Mouse (Mus musculus): ENCODE results near the gene Pla2g1b. TPM values are rescaled to one million over a fixed set of nuclear protein-coding genes. Genes with fewer than 3 reads are reported as not detected.
"Not testable (repeated sequence)": the region's sequence is repeated elsewhere in the genome, so short reads cannot be mapped to it uniquely, and the experiment has no call there.

Gene Pla2g1b
- polyA plus RNA-seq, 1 experiment from 2014 or later: not detected

DNA sequence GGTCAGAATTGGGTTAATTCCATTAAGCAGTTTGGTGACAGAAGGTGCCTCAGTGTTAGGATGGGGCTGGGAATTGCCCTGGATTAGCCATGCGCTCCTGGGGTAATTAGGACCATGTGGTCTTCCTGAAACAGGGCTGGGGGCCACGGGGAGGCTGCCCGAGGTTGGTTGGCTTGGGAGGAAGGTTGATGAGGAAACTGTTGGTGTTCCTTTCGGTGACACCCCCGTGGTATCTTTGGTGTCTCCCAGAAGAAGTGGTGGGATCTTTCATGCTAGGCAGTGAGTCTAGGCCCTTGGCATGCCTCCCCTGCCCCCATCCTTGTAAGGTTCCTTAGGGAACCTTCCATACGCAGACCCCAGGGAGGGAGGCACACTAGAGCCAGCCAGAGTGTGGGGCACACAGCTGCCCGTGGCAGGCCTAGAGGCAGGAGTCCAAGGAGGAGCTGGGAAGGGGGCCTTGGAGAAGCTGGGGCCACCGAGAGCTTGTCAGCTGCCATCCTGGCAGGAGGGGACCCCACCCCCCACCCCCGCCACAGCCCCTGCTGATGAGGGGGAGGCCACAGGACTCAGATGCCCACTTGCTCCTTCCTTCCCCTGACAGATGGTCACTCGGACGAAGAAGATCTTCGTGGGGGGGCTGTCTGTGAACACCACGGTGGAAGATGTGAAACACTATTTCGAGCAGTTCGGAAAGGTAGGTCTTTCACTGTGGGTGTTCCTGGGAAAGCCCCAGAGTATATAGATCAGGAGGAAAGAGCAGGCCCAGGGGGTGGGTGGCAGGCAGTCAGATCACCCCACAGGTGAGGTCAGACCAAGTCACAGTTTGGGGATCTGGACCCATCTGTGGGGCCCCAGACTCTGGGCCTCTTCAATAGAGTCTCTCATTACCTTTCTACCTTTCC is 31.0 kb upstream of the Pla2g1b start:
- H3K36me3 ChIP-seq: peaks cover 47% of the 10 kb centered on the region

DNA sequence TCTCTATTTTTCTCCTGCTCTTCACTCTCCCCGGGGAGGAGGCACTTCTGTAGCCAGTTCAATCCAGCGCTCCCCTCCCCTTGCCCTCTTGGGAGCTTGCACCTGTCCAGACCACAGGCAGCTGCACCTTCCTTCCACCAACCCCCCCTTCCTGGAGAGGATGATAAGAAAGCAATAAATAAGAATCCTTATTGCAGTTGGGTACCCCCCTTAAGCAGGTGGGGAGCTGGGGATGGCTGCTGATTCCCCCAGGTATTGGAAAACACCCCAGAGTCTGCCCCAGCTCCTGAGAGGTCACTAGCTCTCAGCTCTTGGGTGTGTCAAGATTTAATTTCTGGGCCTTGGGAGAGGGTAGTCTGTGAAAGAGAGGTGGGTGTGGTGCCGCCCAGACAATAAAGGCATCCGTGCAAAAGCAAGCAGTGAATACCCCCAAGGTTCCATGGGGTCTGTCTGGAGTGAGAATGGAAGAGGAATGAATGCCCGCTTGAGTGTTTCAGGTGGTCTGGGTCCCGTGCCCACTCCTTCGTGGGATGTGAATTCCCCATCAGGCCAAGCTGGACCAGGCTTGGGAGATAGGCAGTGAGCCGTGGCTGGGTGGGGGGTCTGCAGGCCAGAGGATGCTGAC is 30.2 kb upstream of the Pla2g1b start:
- H3K4me1 ChIP-seq: peaks cover 82% of the 10 kb centered on the region
- peak overlapping the region; percentile 97 for H3K27ac ChIP-seq
- peak overlapping the region; percentile 69 for H3K9ac ChIP-seq
- peaks cover 51% of the 10 kb centered on the region for H3K36me3 ChIP-seq
- 11% methylated on average over 8 of the region's 8 CpGs for WGBS
- no peaks in the 10 kb centered on the region for H3K27me3 ChIP-seq
- H3K9me3 ChIP-seq: no peaks in the 10 kb centered on the region
- H3K4me3 ChIP-seq: peak overlapping the region; percentile 32
- no peak for ATAC-seq (ENCODE audit: insufficient number of reproducible peaks, insufficient read depth, low FRiP score, low TSS enrichment, low read depth)
- peak overlapping the region; percentile 61 for H3K4me2 ChIP-seq

More for the DNA sequence above, 31.0 kb upstream of the Pla2g1b start:
- peak overlapping the region; percentile 69 for H3K9ac ChIP-seq
- ATAC-seq (ENCODE audit: insufficient number of reproducible peaks, insufficient read depth, low FRiP score, low TSS enrichment, low read depth): no peak
- H3K4me3 ChIP-seq: peak overlapping the region; percentile 32
- peak overlapping the region; percentile 61 for H3K4me2 ChIP-seq
- H3K27ac ChIP-seq: peak overlapping the region; percentile 97
- no peaks in the 10 kb centered on the region for H3K9me3 ChIP-seq
- WGBS: 26% methylated on average over 15 of the region's 15 CpGs
- peaks cover 84% of the 10 kb centered on the region for H3K4me1 ChIP-seq
- H3K27me3 ChIP-seq: no peaks in the 10 kb centered on the region

DNA sequence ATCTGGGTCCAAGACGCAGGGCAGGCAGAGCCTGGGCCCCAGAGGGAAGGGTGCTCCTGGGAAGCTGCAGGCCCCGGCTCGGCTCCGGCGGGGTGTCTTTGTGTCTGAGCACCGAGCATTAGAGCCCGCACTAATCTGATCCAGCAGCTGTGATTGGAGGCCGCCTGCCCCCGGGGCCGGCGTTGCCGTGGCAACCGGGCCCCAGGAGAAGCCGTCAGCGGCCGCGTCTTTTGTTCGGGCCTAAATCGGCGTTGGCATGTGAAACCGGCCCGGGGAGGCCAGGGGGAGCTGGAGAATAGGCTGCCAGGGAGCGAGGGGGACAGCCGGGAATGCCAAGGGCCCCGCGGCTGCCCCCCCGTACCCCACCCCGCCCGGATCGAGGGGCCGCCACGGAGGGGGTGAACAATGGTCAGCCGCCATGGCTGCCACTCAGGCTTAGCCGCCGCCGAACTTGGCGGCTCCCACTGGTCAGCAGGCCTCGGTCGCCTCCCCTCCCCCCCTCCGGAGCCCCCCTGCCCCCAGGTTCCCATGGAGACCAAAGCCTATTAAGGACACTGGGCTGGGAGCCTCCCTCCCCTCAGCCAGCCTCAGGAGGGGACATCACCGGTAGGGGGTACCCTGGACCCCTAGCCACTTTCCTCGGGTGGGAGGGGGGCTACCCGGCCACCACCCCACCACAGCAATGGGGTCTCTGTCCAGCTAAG is 29.5 kb upstream of the Pla2g1b start:
- no peaks in the 10 kb centered on the region for H3K9me3 ChIP-seq
- peak overlapping the region; percentile 69 for H3K9ac ChIP-seq
- peak; percentile 66 for ATAC-seq (ENCODE audit: insufficient number of reproducible peaks, insufficient read depth, low FRiP score, low TSS enrichment, low read depth)
- WGBS: 2% methylated on average over 42 of the region's 43 CpGs
- H3K36me3 ChIP-seq: peaks cover 58% of the 10 kb centered on the region
- H3K4me3 ChIP-seq: peak overlapping the region; percentile 32
- peak overlapping the region; percentile 97 for H3K27ac ChIP-seq
- peaks cover 75% of the 10 kb centered on the region for H3K4me1 ChIP-seq
- peak overlapping the region; percentile 61 for H3K4me2 ChIP-seq
- H3K27me3 ChIP-seq: no peaks in the 10 kb centered on the region

DNA sequence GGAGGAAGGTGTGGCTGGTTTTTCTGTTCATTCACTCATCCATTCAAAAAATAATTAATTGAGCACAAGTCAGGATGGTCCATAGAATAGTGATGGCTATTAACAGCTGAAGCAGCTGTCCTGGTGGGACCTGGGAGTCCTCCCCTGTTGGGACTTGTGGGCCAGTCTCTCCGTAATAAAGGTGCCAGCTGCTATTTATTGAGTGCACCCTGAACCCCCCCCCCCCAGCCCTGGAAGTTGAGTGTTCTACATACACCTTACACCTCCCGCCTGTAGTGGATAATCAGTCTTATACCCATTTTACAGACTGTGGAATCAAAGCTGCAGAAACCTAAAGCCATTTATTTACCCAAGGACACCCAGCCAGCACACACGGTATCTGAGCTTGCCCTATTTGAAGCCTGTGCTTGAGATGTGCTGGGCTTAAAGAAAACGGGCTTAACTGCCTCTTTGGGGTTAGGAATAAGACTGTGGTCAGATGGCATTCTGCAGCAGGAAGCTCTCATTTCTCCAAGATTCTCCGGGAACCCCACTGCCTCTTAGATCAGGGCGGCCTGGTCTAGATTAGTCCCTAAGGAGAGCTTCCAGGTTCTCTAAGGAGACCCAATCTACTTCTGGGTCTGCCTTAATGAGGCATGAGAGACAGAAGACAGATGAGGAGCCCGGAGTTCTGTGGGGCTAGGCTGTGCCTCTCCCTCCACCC is 28.7 kb upstream of the Pla2g1b start:
- H3K4me3 ChIP-seq: no peak overlapping the region; the same call in 1 of the 2 replicates

DNA sequence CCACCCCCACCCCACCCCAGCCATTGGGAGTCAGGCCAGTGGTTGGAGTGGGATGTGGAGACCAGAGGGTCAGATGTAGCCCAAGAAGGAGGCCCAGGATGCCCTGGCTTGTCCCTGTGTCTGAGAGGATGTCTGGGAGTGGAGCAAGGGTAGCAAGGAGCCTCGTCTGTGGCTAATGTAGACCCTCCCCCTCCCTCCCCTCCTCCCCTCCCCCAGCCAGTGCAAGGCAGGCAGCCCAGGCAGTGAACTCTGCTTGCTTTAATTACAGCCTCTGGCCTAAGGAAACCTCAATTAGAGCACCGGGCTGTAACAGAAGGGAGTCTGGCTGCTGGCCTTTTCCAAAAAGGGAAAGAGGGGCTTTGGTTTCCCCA is 28.1 kb upstream of the Pla2g1b start:
- Histone ChIP-seq H3K4me3 (no peak overlapping the region), H3K4me2 (peak overlapping the region; percentile 31), H3K4me1 (peaks cover 61% of the 10 kb centered on the region), H3K36me3 (peaks cover 64% of the 10 kb centered on the region), H3K27ac (peak overlapping the region; percentile 97), H3K9ac (peak overlapping the region; percentile 44; the same call in 1 of the 2 replicates), H3K9me3 (no peaks in the 10 kb centered on the region), H3K27me3 (no peaks in the 10 kb centered on the region)
- WGBS: 0% methylated on average over 2 of the region's 2 CpGs
- ATAC-seq (ENCODE audit: insufficient number of reproducible peaks, insufficient read depth, low FRiP score, low TSS enrichment, low read depth): no peak

More for the DNA sequence above, 28.7 kb upstream of the Pla2g1b start:
- Histone ChIP-seq H3K4me1 (peaks cover 67% of the 10 kb centered on the region), H3K4me2 (peak overlapping the region; percentile 61), H3K27ac (peak overlapping the region; percentile 97), H3K36me3 (peaks cover 64% of the 10 kb centered on the region), H3K9ac (peak overlapping the region; percentile 69), H3K9me3 (no peaks in the 10 kb centered on the region), H3K27me3 (no peaks in the 10 kb centered on the region)
- ATAC-seq (ENCODE audit: insufficient number of reproducible peaks, insufficient read depth, low FRiP score, low TSS enrichment, low read depth): no peak
- 26% methylated on average over 7 of the region's 7 CpGs for WGBS

DNA sequence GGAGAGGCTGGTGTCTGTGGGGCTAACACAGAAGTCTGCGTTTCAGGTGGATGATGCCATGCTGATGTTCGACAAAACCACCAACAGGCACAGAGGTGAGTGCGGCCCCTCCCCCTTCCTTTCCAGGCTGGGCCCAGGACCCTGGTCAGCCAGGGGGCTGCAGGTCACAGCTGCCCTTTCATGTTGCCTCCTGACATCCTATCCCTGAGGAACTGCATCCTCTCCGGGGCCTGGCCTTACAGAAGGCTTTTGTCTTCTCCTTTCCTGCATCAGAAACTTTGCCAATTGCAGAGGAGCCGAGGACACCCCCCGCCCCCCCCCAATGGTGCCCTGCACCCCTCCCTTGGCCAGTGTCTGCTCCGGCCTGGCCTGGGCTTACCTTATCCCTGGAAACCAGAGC is 27.4 kb upstream of the Pla2g1b start:
- Histone ChIP-seq H3K4me1 (peaks cover 55% of the 10 kb centered on the region), H3K27ac (peak overlapping the region; percentile 97)

DNA sequence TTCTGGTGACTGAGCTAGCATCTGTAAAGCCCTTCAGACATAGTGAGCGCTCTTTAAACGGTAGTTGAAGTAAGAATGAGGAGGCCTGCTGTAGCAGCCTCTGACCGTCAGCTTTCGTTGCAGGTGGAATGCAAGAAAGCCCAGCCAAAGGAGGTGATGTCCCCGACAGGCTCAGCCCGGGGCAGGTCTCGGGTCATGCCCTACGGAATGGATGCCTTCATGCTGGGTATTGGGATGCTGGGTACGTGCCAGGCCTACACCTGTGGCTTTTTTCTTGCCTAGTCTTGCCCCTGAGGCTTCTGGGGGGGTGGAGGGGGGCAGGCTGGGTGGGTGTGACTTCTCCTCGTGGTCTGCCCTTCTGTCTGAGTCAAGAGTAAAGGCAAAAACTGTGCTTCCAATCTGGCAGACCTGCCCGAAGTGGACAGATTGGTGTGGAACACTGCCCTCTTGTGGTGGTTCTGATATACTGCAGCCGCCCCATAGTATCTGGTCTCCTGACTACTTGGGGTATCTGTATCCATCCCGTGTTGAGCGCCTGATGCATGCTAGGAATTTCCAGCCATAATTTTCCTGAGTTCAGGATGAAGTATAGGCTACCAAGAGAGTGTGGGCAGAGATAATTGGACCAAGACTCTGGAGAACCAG is 24.7 kb upstream of the Pla2g1b start:
- no peak overlapping the region for H3K9ac ChIP-seq
- no peak overlapping the region for H3K27ac ChIP-seq
- H3K4me3 ChIP-seq: no peak overlapping the region
- no peak overlapping the region for H3K4me2 ChIP-seq
- H3K27me3 ChIP-seq: no peaks in the 10 kb centered on the region
- H3K9me3 ChIP-seq: no peaks in the 10 kb centered on the region
- WGBS: 34% methylated on average over 14 of the region's 14 CpGs
- no peak for ATAC-seq (ENCODE audit: insufficient number of reproducible peaks, insufficient read depth, low FRiP score, low TSS enrichment, low read depth)
- peaks cover 79% of the 10 kb centered on the region for H3K36me3 ChIP-seq
- peaks cover 28% of the 10 kb centered on the region for H3K4me1 ChIP-seq

More for the DNA sequence above, 27.4 kb upstream of the Pla2g1b start:
- 13% methylated on average over 7 of the region's 7 CpGs for whole genome bisulfite sequencing
- Histone ChIP-seq H3K27me3 (no peaks in the 10 kb centered on the region), H3K4me3 (no peak overlapping the region), H3K4me2 (peak overlapping the region; percentile 31), H3K9ac (peak overlapping the region; percentile 27; the same call in 1 of the 2 replicates), H3K9me3 (no peaks in the 10 kb centered on the region), H3K36me3 (peaks cover 66% of the 10 kb centered on the region)
- ATAC-seq (ENCODE audit: insufficient number of reproducible peaks, insufficient read depth, low FRiP score, low TSS enrichment, low read depth): no peak

DNA sequence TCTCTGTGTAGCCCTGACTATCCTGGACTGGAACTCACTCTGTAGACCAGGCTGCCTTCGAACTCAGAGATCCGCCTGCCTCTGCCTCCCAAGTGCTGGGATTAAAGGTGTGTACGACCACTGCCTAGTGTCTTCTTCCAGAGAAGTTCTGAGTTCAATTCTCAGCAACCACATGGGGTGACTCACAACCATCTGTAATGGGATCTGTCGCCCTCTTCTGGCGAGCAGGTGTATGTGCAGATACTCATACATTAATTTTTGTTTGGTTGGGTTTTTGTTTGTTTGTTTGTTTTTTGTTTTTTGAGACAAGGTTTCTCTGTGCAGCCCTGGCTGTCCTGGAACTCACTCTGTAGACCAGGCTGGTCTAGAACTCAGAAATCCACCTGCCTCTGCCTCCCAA is 23.4 kb upstream of the Pla2g1b start:
- WGBS: 77% methylated on average over 5 of the region's 5 CpGs
- H3K27me3 ChIP-seq; H3K4me2 ChIP-seq; ATAC-seq (ENCODE audit: insufficient number of reproducible peaks, insufficient read depth, low FRiP score, low TSS enrichment, low read depth); H3K9me3 ChIP-seq; H3K9ac ChIP-seq; H3K4me3 ChIP-seq; H3K27ac ChIP-seq: not testable (repeated sequence)
- Histone ChIP-seq H3K4me1 (peaks cover 15% of the 10 kb centered on the region), H3K36me3 (peaks cover 90% of the 10 kb centered on the region)

DNA sequence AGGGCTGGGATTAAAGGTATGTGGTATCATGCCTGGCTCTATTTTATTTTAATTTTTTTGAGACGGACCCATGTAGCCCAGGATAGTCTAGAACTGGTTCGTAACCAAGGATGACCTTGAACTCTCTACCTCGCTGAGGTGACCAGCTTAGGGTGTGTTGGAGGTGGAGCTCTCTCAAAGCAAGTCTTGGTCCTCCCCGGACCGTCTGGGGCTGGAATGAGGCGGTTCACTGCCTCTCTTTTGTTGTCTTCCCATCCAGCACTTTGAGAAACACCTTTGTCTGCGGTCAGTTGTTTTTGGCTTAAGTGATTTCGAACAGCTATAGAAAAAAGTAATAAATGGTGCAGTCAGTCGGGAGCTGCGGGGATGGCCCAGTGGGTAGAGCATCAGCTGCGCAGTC is 21.9 kb upstream of the Pla2g1b start:
- H3K9me3 ChIP-seq: no peaks in the 10 kb centered on the region
- 95% methylated on average over 11 of the region's 11 CpGs for WGBS
- no peak overlapping the region for H3K4me3 ChIP-seq
- H3K4me1 ChIP-seq: peaks cover under 1% of the 10 kb centered on the region
- peaks cover 93% of the 10 kb centered on the region for H3K36me3 ChIP-seq
- no peak overlapping the region for H3K9ac ChIP-seq
- no peak overlapping the region for H3K27ac ChIP-seq
- no peak for ATAC-seq (ENCODE audit: insufficient number of reproducible peaks, insufficient read depth, low FRiP score, low TSS enrichment, low read depth)
- no peaks in the 10 kb centered on the region for H3K27me3 ChIP-seq
- H3K4me2 ChIP-seq: no peak overlapping the region

DNA sequence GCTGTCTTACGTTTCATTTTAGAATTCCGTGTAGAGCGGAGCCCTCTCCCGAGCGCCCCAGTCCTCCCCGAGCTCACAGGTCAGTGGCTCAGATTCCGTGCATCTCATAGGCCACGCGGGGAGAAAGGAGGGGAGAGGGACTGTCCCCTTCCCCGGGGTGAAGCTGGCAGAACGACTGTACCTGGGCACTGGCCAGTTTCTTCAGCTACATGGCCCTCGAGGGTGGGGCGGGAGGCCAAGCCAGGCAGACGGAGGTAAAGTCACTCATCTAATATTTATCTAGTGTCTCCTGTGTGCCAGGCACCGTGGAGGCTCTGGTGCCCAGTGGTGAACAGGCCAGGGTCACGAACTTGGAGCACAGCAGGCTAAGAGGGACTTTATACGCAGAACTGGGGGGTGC is 19.0 kb upstream of the Pla2g1b start:
- H3K9ac ChIP-seq: no peak overlapping the region

More for the DNA sequence above, 19.0 kb upstream of the Pla2g1b start:
- Histone ChIP-seq H3K27me3 (no peaks in the 10 kb centered on the region), H3K4me2 (no peak overlapping the region), H3K9me3 (no peaks in the 10 kb centered on the region), H3K4me1 (no peaks in the 10 kb centered on the region), H3K4me3 (no peak overlapping the region), H3K36me3 (peaks cover 95% of the 10 kb centered on the region), H3K27ac (no peak overlapping the region)
- 87% methylated on average over 17 of the region's 17 CpGs for WGBS
- no peak for ATAC-seq (ENCODE audit: insufficient number of reproducible peaks, insufficient read depth, low FRiP score, low TSS enrichment, low read depth)
